ENCODE assay signal across 13 mouse cellular contexts in genomic region chr9:48805850-48806249, GRCm38 (mm10). TPM values are rescaled to one million over a fixed set of nuclear protein-coding genes. Genes with fewer than 3 reads are reported as not detected.
"Had no signal": no experiment of that assay in that cellular context is flagged by ENCODE, and none has a peak within 500 bp of the region (broad histone marks: within the 10 kb centered on the region; RNA-seq: fewer than 3 reads in every experiment).

No protein-coding gene starts in this region.

- H3K4me2 ChIP-seq: kidney, embryonic 15.5 days; liver, embryonic 15.5 days; midbrain, embryonic 13.5 days; neural tube, embryonic 15.5 days had no signal

- H3K27me3 ChIP-seq: kidney, embryonic 15.5 days; midbrain, embryonic 13.5 days; neural tube, embryonic 15.5 days had no signal

- H3K4me3 ChIP-seq: kidney, embryonic 15.5 days; liver, embryonic 15.5 days; midbrain, embryonic 13.5 days; myocyte; neural tube, embryonic 15.5 days had no signal

- H3K9me3 ChIP-seq: kidney, embryonic 15.5 days; liver, embryonic 15.5 days; midbrain, embryonic 13.5 days; neural tube, embryonic 15.5 days had no signal

- H3K9ac ChIP-seq: kidney, embryonic 15.5 days; liver, embryonic 15.5 days; midbrain, embryonic 13.5 days; neural tube, embryonic 15.5 days had no signal

- DNase-seq: kidney, adult 2 months; kidney, postnatal 14 days; left cerebral cortex, postnatal 4 days; lung, adult 2 months; lung, postnatal 10 days; thymus, adult 2 months had no signal

- H3K27ac ChIP-seq: kidney, embryonic 15.5 days; liver, embryonic 15.5 days; macrophage; midbrain, embryonic 13.5 days; neural tube, embryonic 15.5 days had no signal

- H3K4me1 ChIP-seq: kidney, embryonic 15.5 days had no signal

- H3K36me3 ChIP-seq: kidney, embryonic 15.5 days; liver, embryonic 15.5 days; midbrain, embryonic 13.5 days; neural tube, embryonic 15.5 days had no signal

- ATAC-seq: intestine, embryonic 16.5 days; midbrain, embryonic 13.5 days had no signal

RNA-seq across cellular contexts. Expression of gene Zbtb16, which starts 30.2 kb away (rescaled TPM):
- polyA plus RNA-seq: myocyte had no signal
